Mouse (Mus musculus): ENCODE results near the gene Sccpdh.
"Not testable (repeated sequence)": the region's sequence is repeated elsewhere in the genome, so short reads cannot be mapped to it uniquely, and the experiment has no call there.

The Sccpdh gene

DNA sequence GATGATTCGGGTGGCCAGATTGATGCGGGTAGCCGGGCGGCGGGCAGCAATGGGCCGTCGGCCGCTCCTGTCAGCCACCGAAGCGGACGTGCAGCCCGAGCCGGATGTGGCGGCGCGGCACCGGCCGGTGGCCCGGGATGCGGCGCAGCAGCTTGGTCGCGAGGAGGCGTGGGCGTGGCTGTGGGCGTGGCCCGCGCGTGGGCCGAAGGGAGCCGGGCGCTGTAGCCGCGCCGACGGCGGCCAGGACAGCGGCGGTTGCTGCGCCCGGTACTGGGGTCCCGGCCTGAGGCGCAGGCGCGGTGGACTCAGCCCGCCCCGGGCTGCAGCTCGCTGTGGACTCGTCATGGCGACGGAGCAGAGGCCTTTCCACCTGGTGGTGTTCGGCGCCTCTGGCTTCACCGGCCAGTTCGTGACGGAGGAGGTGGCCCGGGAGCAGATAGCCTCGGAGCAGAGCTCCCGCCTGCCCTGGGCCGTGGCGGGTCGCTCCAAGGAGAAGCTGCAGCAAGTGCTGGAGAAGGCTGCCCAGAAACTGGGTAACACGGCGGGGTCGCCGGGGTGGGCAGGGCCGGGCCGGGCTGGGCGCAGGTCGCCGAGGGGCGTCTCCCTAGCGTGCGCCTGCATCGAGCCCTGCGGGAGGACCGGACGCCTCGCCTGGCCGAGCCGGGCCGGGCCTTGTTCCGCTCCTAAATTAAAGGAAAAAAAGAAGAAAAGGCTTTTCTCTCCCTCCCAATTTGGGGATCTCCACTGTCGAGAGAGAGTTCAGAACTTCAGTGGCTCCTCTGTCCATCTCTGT is at the start of gene Sccpdh:
Sccpdh (plus strand) TSS at position 198 of the 793 bp plus-strand sequence.
- DNase-seq, result peak; percentile 89 to 94

DNA sequence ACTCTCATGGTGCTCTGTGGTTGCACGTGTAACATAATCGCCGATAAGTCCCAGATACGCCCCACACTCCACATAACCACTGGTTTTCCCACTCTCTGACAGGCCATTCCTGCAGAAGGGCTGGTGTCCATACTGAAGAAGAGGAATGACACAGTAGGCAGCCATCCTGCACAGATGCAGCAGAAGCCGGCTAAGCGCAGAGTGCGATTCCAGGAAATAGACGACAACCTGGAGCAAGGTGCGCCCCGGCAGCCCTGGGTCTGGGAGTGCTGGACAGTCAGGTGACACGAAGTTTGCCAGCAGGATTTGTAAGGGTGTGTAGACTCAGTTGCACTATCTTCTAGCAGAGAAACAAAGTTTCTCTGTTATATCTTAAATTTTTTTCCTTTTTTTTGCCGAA is 45.3 kb upstream of the Sccpdh start:
- no peak for DNase-seq

DNA sequence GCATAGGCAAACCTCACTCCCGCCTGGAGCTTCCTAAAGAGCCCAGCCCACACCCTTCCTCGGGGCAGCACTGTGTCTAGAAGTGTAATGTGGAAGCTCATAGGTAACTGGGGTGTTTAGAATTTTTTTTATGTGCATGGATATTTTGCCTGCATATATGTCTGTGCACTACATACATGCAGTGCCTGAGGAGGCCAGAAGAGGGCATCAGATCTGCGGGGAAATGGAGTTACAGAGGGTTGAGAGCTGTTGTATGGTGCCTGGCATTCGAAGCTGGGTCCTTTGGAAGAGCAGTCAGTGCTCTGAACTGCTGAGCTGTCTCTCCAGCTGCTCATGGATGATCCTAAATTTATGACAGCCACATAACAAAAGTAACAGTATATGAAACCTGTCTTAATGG is 44.4 kb upstream of the Sccpdh start:
- peak in 1 of 2 experiments; percentile 68 for DNase-seq

DNA sequence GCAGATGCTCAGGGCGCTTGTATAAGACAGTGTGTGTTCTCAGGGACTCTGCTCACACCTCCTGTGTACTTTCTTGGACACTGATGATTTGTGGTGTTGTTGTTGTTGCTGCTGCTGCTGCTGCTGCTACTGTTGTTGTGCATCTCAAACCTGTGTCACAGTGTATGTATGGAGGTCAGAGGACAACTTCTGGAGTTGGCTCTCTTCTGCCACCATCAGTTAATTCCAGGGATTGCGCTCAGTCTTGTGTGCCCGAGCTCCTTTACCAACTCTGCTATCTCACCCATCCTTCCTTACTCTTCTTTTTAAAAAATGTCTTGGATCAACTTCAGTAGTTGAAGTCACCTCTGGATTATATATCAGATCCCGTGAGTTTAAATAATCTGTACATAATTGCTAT is 43.7 kb upstream of the Sccpdh start:
- peak in 1 of 2 experiments; percentile 75 for DNase-seq

DNA sequence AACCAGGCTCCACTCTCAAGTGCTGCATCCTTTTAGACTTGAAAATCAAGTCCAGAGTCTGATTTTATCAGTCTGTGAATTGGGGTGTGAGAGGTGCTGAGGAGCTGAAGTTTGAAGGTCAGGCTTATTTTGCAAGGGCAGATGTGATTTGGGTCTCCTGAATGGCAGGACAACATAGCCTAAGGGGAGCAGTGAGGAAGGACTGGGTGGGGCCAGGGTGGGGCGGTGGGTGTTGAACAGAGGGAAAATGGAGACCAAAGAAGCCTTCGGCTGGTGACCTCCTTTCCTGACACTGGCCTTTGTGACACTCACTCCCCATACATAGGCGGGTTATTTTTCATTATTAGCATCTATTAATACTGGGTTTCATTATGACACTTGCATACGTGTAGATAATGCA is 40.2 kb upstream of the Sccpdh start:
- DNase-seq, result no peak

DNA sequence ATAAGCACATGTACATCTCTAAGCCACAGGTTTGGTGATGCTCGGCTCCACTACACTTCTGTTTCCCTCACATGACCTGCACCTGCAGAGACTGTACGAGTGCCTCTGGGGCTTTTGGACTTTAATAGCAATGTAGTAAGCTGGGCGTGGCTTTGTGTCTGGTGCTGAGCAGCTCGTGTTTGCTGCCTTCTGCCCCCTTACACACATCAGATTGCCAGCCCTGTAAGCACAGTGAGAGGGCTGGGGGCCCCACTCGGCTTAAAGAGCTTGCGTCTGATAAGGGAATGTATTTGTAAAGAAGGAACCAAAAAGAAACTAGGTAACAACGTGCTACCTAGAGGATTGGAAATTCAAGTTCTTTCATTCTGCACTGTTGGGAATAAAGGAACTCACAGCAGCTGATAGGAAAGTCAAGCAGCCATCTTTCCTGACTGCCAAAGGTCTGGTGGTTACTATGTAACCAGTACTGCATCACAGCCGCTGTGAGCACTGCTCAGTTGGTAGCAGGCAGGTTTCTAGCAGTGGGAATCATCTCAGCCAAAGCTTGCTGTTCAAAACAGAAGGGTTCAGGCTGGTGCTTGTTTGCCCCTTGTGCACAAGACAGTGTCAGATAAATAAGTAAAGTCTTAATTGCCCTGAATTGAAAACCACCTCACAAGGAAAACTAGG is 39.4 kb upstream of the Sccpdh start:
- DNase-seq, result no peak

DNA sequence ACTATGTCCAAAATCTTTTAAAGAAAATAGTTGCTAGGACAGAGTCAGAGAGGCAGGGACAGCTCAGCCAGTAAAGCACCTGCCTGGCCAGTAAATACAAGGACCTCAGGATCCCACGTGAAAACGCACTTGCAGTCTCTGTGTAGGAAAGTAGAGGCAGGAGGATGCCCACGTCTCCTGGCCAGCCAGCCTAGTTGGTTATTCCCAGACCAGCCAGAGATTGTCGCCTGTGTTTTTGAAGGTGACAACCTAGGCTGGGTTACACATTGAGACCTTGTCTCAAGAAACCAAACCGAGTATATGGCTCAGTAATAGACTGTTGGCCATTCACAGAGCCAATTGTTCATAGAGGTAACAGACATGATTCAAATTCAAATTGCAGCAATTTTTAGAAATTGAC is 38.7 kb upstream of the Sccpdh start:
- no peak for DNase-seq

DNA sequence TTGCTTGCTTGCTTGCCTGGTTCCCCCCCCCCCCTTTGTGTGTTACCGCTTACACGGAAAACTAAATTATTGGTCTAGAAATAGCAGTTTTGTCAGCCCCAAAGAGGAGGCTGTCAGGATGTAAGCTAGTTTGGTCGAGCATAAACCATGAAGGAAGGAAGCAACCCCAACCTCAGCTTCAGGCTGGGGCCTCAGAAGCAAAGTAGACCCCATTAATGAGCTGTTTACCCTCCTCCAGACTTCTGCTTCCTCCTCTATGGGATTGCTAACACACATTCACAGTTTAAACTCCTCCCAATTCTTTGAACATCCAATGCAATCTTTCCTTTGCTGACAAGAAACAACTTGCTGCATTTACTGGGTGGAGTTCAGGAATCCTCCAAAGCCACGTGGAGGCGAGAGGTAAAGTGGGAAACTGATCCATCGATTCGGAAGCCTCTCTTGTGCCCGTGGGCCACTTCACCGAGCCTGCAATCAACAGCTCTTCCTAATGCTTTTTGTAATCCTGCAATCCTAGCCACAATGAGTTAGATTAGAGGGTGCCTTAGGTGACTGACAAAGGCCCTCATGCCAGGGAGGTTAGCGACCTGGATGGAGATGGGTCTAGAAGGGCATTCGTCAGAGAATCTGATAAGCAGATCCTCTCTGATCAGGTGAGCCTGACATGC is 35.1 kb upstream of the Sccpdh start:
- no peak for DNase-seq

DNA sequence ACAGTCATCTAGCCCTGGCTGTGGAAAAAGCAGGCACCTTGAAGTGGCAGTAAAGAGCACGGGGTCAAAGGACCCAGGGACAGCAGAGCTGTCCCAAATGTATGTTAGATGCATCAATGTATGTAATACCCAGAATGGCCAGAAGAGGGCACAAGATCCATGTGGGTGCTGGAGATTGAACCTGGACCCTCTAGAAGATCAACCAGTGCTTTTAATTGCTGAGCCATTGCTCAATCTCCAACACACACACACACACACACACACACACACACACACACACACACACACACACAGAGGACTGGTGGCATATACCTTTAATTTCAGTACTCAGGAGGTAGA is 34.6 kb upstream of the Sccpdh start:
- DNase-seq, result peak in 1 of 2 experiments; percentile 55

DNA sequence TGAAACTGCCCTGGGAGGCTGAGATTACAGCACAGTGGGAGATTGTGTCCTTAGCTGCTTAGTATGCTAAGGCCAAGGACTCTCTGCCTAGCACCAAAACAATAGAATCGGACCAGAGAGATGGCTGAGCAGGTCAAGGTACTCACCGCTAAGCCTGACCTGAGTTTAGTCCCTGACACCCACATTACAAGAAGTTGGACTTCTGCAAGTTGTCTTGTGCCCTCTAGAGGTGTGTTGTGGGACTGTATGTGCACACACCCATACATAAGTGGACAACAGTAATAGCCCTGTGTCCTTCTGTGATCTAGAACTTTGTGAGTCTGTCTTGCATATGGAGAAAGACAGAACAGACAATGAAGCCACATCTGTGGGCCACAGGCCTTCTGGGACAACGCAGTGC is 33.9 kb upstream of the Sccpdh start:
- DNase-seq, result no peak

DNA sequence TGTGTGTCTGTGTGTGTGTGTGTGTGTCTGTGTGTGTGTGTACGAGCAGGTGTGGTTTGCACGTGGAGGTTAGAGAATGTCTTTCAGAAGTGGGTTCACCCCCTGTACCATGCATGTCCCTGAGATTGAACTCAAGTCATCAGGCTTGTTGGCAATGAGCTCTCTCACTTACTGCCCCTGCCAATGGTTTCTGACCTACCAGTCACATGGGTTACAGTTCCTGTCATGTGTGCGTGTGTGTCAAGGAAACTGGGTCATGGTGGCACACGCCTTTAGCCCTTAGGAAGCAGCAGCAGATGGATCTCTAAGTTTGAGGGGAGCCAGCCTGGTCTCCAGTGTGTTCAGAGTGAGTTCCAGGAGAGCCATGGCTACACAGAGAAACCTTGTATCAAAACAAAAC is 25.3 kb upstream of the Sccpdh start:
- DNase-seq, result no peak

DNA sequence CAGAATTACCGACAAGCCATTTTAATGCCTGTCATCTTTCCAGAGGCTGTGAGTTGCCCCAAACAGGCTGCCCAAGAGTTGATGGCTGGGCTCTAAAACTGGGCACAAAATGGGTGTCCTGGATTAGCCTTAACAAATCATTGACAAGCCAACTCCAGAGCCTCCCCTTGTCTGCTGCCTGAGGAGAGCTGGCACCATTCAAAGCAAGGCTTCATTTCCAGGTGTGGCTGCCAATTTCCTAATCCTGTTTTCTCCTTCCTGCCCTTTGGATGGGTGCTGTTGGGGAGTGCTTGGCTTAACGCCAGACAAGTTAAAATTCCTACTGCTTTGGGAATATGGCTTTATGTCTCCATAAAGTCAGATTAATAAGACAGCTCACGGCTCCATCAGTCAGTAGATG is 23.9 kb upstream of the Sccpdh start:
- DNase-seq, result peak; percentile 19 to 45

DNA sequence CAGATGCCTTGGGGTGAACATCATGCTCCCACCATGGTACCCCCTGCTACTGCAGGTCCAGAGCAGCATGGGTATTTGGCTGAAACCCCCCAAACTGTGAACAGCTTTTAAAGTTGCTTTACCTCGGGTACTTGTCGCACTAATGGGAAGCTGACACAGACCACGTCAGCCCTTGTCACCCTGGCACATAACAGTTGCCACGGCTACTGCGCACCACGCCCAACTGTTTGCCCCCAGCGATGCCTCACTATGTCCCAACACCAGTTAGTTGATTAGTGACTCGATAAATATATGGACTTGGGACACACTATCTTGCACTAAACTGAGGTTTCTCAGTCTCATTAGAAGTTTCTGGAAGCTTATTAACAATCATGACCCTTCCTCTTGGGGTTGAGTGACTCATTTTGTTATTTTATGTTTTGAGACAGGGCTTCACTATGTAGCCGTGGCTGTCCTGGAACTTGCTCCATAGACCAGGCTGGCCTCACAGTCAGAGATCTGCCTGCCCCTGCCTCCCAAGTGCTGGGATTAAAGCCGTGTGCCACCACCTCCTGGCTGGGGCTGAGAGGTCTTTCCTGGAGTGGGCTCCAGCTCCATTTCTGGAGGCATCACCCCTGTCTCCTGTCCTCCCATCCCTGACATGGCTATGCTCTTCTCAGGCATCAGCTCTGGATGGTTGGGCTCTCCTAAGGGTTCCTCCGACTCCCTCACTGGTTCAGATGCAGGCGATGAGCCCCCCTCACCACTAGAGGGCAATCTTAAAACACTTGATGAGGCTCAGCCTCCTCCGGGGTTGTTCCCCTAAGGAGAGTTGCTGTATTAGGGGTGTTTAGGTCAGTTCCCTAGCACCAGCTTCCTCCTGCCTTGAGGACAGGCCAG is 22.7 kb upstream of the Sccpdh start:
- peak; percentile 84 for DNase-seq

DNA sequence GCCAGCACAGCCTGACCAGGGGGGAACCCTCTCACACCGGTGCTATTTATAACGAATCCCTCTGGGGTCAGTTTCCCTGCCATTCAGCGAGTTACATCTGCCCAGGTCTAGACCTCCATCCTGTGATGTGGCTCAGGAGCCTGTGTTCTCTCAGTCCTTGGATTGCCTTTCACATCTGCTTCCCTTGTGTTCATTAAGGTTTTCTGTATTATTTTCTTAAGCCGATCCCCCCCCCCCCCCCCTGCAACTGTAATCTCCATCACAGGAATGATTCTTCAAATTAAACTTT is 22.1 kb upstream of the Sccpdh start:
- no peak for DNase-seq

DNA sequence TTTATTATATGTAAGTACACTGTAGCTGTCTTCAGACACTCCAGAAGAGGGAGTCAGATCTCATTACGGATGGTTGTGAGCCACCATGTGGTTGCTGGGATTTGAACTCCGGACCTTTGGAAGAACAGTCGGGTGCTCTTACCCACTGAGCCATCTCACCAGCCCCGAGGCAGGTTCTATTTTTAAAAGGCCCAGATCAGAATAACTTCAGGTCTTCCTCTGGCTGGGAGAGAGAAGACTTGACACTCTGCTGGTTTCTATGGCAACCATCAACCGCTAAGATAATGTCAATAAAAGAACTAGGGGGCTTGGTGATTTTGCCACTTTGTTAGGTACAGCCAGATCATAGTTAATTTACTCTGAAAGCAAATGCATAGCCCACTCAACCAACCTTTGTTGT is 19.3 kb upstream of the Sccpdh start:
- DNase-seq, result not testable (repeated sequence)

DNA sequence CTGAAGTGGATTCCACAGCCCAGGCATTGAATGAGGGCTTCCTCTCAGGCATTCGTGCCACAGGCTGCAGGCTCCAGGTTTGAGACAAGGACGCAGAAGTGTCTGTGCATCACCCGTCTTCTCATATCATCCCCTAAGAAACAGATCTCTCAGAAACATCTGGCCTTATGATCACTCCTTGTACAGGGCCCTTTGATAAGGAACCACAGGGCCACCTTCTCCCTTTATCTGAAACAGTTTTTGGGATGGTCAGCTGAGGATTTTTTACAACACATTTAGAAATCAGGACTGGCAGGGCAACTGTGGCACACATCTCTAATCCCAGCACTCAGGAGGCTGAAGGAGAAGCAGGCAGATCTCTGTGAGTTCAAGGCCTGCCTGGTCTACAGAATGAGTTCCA is 18.7 kb upstream of the Sccpdh start:
- DNase-seq, result no peak

DNA sequence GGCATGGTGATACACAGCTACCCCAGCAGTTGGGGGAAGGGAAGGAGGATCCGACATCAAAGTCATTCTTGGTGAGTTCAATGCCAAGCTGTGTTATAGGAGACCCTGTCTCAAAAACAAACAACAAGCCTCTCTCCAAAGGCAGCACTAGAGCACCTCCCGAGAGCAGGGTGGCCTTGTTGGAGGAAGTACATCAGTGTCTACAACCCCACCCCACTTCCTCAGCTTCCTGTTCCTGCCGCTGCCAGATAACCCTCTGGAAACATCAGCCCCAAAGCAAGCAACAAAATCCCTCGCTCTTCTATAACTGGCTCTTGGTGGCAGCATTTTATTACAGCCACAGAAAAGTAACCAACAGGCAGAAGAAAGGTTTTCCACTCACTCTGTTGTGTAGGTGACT is 17.7 kb upstream of the Sccpdh start:
- no peak for DNase-seq

DNA sequence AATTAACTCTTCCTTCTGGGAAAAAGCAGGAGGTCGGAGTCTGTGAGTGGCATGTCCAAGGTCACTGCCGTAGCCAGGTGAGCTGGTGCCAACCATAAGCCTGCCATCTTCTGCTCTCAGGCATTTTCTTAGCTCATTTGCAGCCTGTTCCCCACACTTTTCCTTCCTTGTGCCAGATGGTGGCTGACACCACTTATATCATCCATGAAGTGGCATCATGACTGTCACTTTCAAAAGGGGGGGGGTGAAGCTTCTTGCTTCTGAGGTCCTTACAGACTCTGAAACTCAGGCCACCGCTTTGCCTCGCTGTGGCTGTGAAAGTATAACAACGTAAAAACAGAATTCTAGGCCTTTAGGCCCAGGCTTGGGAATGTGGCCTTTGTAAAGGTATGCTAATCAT is 16.8 kb upstream of the Sccpdh start:
- no peak for DNase-seq

DNA sequence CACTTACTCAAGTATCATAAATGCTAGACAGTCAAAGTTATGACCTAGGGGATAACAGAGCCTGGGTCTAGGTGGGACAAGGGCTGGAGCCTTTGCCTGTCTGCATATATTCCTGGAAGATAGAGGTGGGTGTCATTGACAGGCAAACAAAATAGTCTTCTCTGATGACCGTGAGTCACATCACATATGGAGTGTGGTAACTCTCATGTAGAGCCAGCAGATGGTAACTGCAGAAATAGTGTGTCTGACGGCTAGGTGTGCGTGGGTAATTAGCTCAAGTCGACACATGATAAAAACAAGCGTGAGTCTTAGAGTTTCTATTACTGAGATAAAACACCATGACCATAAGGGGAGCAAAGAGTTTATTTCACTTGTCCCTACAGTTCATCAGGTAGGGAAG is 4.9 kb upstream of the Sccpdh start:
- DNase-seq, result no peak

DNA sequence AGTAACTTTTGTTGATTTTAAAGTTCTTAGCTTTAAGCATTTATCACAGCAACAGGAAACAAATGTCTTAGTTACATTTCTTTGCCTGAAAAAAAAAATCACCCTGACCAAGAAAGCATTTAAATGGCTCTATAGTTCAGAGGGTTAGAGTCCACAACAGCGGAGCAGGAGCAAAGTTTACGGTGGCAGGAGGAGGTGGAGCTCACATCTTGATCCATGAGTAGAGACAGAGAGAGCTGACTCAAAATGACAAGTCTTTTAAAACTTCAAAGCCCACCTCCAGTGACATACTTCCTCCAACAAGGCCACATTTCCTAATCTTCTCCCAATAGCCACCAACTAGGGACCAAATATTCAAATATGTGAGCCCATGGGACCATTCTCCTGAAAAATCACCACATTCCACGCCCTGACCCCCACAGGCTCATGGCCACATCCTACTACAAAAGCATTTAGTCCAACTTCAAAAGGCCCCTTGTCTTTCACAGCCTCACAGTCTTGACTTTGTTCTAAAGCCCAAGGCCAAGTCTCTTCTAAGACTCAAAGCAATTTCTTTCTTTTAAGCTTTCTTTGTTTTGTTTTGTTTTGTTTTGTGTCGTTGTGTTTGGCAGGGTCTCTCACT is 3.6 kb upstream of the Sccpdh start:
- no peak for DNase-seq

DNA sequence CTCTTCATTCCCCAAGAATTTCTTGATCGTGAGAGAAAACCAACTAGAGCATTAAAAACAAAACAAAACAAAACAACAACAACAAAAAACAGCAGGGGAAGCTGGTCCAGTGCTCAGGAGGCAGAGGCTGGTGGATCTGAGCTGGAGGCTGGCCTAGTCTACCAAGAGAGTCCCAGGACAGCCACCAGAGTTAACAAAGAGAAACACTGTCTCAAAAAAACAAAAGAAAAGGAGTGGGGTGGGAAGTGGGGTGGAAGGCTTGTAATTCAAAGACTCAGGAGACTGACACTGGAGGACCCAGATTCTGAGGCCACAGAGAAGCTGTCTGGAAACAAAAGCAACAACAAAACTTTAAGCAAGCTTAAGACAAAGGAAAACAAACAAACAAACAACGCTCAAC is 1.0 kb upstream of the Sccpdh start:
- DNase-seq, result no peak

DNA sequence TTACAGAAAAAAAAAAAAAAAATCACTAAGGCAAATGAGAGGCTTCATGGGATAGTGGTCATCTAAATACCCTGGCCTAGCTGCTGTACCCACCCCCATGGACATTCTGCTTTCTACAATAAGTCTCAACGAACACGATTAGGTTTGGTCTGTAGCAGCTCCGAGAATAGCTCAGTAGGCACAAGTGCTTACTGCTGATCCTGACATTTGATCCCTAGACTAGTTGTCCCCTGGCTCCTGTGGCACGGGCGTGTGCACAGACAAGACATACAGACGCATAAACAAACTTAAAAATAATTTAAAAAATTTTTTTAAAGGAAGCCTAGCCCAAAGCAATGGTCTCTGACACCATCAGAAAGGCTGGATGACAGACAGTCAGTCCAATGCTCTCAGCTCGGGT is 560 bp upstream of the Sccpdh start:
- DNase-seq, result no peak

All from kidney, postnatal 25 days (tissue).